Mouse (Mus musculus): ENCODE results near the gene Gm17019.
"Not testable (repeated sequence)": the region's sequence is repeated elsewhere in the genome, so short reads cannot be mapped to it uniquely, and the experiment has no call there.

The Gm17019 gene

GRCm38 (mm10) chr5:15032898-15033297 lies at the start of gene Gm17019:
TSS of gene Gm17019 (minus strand) at chr5:15032998.
- DNase-seq (ENCODE audit: low spot score in 2 of 2), result not testable (repeated sequence)

- not testable (repeated sequence) for DNase-seq (ENCODE audit: low spot score in 2 of 2)
These were observed 29.6 kb upstream of the Gm17019 start for GRCm38 (mm10) chr5:15062385-15062715.

- DNase-seq (ENCODE audit: low spot score in 2 of 2), result not testable (repeated sequence)
These were observed 29.0 kb upstream of the Gm17019 start for GRCm38 (mm10) chr5:15061638-15062384.

- DNase-seq (ENCODE audit: low spot score in 2 of 2), result not testable (repeated sequence)
These were observed 21.6 kb upstream of the Gm17019 start for GRCm38 (mm10) chr5:15054151-15055025.

- DNase-seq (ENCODE audit: low spot score in 2 of 2), result not testable (repeated sequence)
These were observed 20.8 kb upstream of the Gm17019 start for GRCm38 (mm10) chr5:15053606-15053962.

- not testable (repeated sequence) for DNase-seq (ENCODE audit: low spot score in 2 of 2)
These were observed 20.3 kb upstream of the Gm17019 start for GRCm38 (mm10) chr5:15052945-15053605.

GRCm38 (mm10) chr5:15050807-15051206 lies 18.0 kb upstream of the Gm17019 start:
- DNase-seq (ENCODE audit: low spot score in 2 of 2), result not testable (repeated sequence)

GRCm38 (mm10) chr5:15044830-15045767 lies 12.3 kb upstream of the Gm17019 start:
- DNase-seq (ENCODE audit: low spot score in 2 of 2), result not testable (repeated sequence)

GRCm38 (mm10) chr5:15040784-15041183 lies 8.0 kb upstream of the Gm17019 start:
- DNase-seq (ENCODE audit: low spot score in 2 of 2), result not testable (repeated sequence)

- DNase-seq (ENCODE audit: low spot score in 2 of 2), result not testable (repeated sequence)
These were observed 7.2 kb upstream of the Gm17019 start for GRCm38 (mm10) chr5:15039984-15040383.

- DNase-seq (ENCODE audit: low spot score in 2 of 2), result not testable (repeated sequence)
These were observed 8.5 kb downstream of the Gm17019 start for GRCm38 (mm10) chr5:15024316-15024715.

GRCm38 (mm10) chr5:15020067-15020466 lies 12.7 kb downstream of the Gm17019 start:
- DNase-seq (ENCODE audit: low spot score in 2 of 2), result not testable (repeated sequence)

- not testable (repeated sequence) for DNase-seq (ENCODE audit: low spot score in 2 of 2)
These were observed 21.9 kb downstream of the Gm17019 start for GRCm38 (mm10) chr5:15010639-15011582.

- DNase-seq (ENCODE audit: low spot score in 2 of 2), result not testable (repeated sequence)
These were observed 25.9 kb downstream of the Gm17019 start for GRCm38 (mm10) chr5:15006907-15007306.

- DNase-seq (ENCODE audit: low spot score in 2 of 2), result not testable (repeated sequence)
These were observed 26.5 kb downstream of the Gm17019 start for GRCm38 (mm10) chr5:15006288-15006687.

GRCm38 (mm10) chr5:15005584-15005983 lies 27.2 kb downstream of the Gm17019 start:
- DNase-seq (ENCODE audit: low spot score in 2 of 2), result not testable (repeated sequence)

- DNase-seq (ENCODE audit: low spot score in 2 of 2), result not testable (repeated sequence)
These were observed 27.9 kb downstream of the Gm17019 start for GRCm38 (mm10) chr5:15004569-15005562.

GRCm38 (mm10) chr5:14998077-14998476 lies 34.7 kb downstream of the Gm17019 start:
- DNase-seq (ENCODE audit: low spot score in 2 of 2), result not testable (repeated sequence)

All from frontal cortex, postnatal 10 days (tissue).